Mouse (Mus musculus) spleen, adult 2 months (tissue): ENCODE measurements around the gene Gsdmc4. TPM values are rescaled to one million over a fixed set of nuclear protein-coding genes. Genes with fewer than 3 reads are reported as not detected.
"Not testable (repeated sequence)": the region's sequence is repeated elsewhere in the genome, so short reads cannot be mapped to it uniquely, and the experiment has no call there.

ENCODE experiments used
- DNase-seq, 2 experiments: peaks; one replicate each; pipeline versions ENCODE4 v3.0.0 to v3.0.0-alpha.2; 2012 to 2021; ENCODE audit warnings: low spot score in 2 of 2, low read depth in 1 of 2
- H3K27ac ChIP-seq: fragments of 200-500 bp; 2 replicates; pipeline ENCODE4 v1.5.1; 2012; ENCODE audit warnings: low read length, inconsistent platforms; ENCODE audit not compliant: insufficient read depth
- H3K27me3 ChIP-seq: fragments of 200-500 bp; 2 replicates; pipeline ENCODE4 v1.6.1; 2012; ENCODE audit warnings: mild to moderate bottlenecking, moderate library complexity, low read length, inconsistent platforms; ENCODE audit not compliant: control insufficient read depth, insufficient read depth
- H3K36me3 ChIP-seq: fragments of 200-500 bp; 2 replicates; pipeline ENCODE4 v1.6.1; 2012; ENCODE audit warnings: mild to moderate bottlenecking, low read length, inconsistent platforms; ENCODE audit not compliant: control insufficient read depth, insufficient read depth
- H3K4me1 ChIP-seq: fragments of 200-500 bp; 2 replicates; pipeline ENCODE4 v1.6.1; 2011; ENCODE audit warnings: inconsistent platforms; ENCODE audit not compliant: control insufficient read depth, insufficient read depth, insufficient read length
- H3K4me3 ChIP-seq: fragments of 200-500 bp; 2 replicates; pipeline ENCODE4 v1.5.1; 2011; ENCODE audit warnings: mild to moderate bottlenecking, inconsistent platforms; ENCODE audit not compliant: insufficient read depth, insufficient read length; ENCODE audit errors: extremely low read depth
- CTCF ChIP-seq: fragments of 200-500 bp; IDR thresholded peaks from 2 replicates; pipeline ENCODE4 v1.5.1; 2011; ENCODE audit warnings: mild to moderate bottlenecking, inconsistent platforms; ENCODE audit not compliant: insufficient read depth, insufficient read length, insufficient replicate concordance; ENCODE audit errors: extremely low read depth
- POLR2A ChIP-seq: fragments of 200-500 bp; IDR thresholded peaks from 2 replicates; pipeline ENCODE4 v1.6.1; 2011; ENCODE audit warnings: low read depth, low read length, inconsistent platforms
- WGBS: fragments of 180-500 bp; shearing (Covaris S2); methylation state at CpG from one replicate; pipeline ENCODE4 v1.1.7; 2018; 5-methylcytosine and 5-hydroxymethylcytosine counted together
- polyA plus RNA-seq: library from polyadenylated mRNA; depleted of rRNA; stranded (reverse); fragments of >200 nt; gene quantifications from 2 replicates; pipeline ENCODE4 v1.2.3, GENCODE M21; 2012; rRNA removed

Gene Gsdmc4
- not detected in 2 replicates for polyA plus RNA-seq

GRCm38 (mm10) chr15:63912197-63912596 lies at the start of gene Gsdmc4:
TSS of gene Gsdmc4 (minus strand) at chr15:63912297.
- H3K27ac ChIP-seq, H3K4me1 ChIP-seq, DNase-seq, H3K36me3 ChIP-seq, H3K27me3 ChIP-seq, H3K4me3 ChIP-seq: not testable (repeated sequence)
- 87% methylated on average over 2 of the region's 2 CpGs for WGBS

- Histone ChIP-seq H3K4me3 (no peak overlapping the region), H3K27ac (no peak overlapping the region), H3K4me1 (no peaks in the 10 kb centered on the region; the same call in 1 of the 2 replicates), H3K27me3 (no peaks in the 10 kb centered on the region), H3K36me3 (no peaks in the 10 kb centered on the region)
- TF ChIP-seq POLR2A, result no peak
- TF ChIP-seq CTCF, result no peak
- DNase-seq, result no peak
- WGBS, result 88% methylated on average over 2 of the region's 2 CpGs
These were observed 48.4 kb upstream of the Gsdmc4 start for GRCm38 (mm10) chr15:63960542-63960941.

- Histone ChIP-seq H3K27ac (no peak overlapping the region), H3K4me3 (no peak overlapping the region), H3K4me1 (no peaks in the 10 kb centered on the region), H3K27me3 (no peaks in the 10 kb centered on the region), H3K36me3 (no peaks in the 10 kb centered on the region)
- DNase-seq, result no peak
- TF ChIP-seq POLR2A (no peak), CTCF (no peak)
These were observed 45.5 kb upstream of the Gsdmc4 start for GRCm38 (mm10) chr15:63957553-63957952.

- Histone ChIP-seq H3K4me3 (no peak overlapping the region), H3K27ac (no peak overlapping the region), H3K4me1 (no peaks in the 10 kb centered on the region), H3K36me3 (peaks cover 7% of the 10 kb centered on the region), H3K27me3 (no peaks in the 10 kb centered on the region)
- TF ChIP-seq CTCF, result no peak
- no peak for TF ChIP-seq POLR2A
- WGBS, result 62% methylated on average over 4 of the region's 4 CpGs
- no peak for DNase-seq
These were observed 41.2 kb upstream of the Gsdmc4 start for GRCm38 (mm10) chr15:63953256-63953655.

GRCm38 (mm10) chr15:63941221-63941620 lies 29.1 kb upstream of the Gsdmc4 start:
- H3K4me1 ChIP-seq, result no peaks in the 10 kb centered on the region
- H3K4me3 ChIP-seq, result no peak overlapping the region
- no peak overlapping the region for H3K27ac ChIP-seq
- 88% methylated on average over 1 of the region's 1 CpGs for WGBS
- TF ChIP-seq CTCF (no peak), POLR2A (no peak)
- DNase-seq, result no peak
- H3K27me3 ChIP-seq, result no peaks in the 10 kb centered on the region
- peaks cover 35% of the 10 kb centered on the region for H3K36me3 ChIP-seq

GRCm38 (mm10) chr15:63932656-63933055 lies 20.6 kb upstream of the Gsdmc4 start:
- Histone ChIP-seq H3K36me3 (peaks cover 33% of the 10 kb centered on the region), H3K27ac (no peak overlapping the region), H3K4me3 (no peak overlapping the region), H3K27me3 (no peaks in the 10 kb centered on the region), H3K4me1 (no peaks in the 10 kb centered on the region)
- TF ChIP-seq POLR2A (no peak), CTCF (no peak)
- 92% methylated on average over 1 of the region's 1 CpGs for WGBS
- DNase-seq, result no peak

GRCm38 (mm10) chr15:63931404-63931803 lies 19.3 kb upstream of the Gsdmc4 start:
- Histone ChIP-seq H3K27me3 (no peaks in the 10 kb centered on the region), H3K4me3 (no peak overlapping the region), H3K4me1 (no peaks in the 10 kb centered on the region), H3K27ac (no peak overlapping the region), H3K36me3 (peaks cover 28% of the 10 kb centered on the region)
- WGBS, result 89% methylated on average over 1 of the region's 1 CpGs
- no peak for TF ChIP-seq CTCF
- no peak for TF ChIP-seq POLR2A
- DNase-seq, result no peak
